Mouse (Mus musculus): ENCODE measurements around the gene Ank3.

Gene Ank3

DNA sequence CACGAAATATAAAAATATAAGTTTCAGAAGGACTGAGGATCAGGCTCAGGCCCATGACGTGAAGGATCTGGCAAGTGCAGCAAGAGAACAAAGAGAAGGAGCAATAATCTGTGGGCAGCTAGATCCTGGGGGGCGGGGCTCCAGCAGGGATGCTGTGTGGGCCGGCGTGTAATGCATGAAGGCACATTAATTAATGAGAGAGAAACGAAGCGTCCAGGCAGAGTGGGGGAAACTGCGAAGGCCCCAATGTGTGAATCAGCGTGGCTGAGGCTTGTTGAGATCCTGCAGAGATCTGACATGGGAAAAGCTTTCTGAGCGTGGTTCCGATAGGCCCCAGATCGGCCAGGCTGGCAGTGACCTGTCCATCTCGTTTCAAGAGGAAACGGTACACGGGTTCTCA lies 279.7 kb downstream of the Ank3 start:
- peak; percentile 61 to 72 for DNase-seq

GRCm38 (mm10) chr10:69686336-69686735 lies 287.8 kb downstream of the Ank3 start:
- no peak for DNase-seq

DNA sequence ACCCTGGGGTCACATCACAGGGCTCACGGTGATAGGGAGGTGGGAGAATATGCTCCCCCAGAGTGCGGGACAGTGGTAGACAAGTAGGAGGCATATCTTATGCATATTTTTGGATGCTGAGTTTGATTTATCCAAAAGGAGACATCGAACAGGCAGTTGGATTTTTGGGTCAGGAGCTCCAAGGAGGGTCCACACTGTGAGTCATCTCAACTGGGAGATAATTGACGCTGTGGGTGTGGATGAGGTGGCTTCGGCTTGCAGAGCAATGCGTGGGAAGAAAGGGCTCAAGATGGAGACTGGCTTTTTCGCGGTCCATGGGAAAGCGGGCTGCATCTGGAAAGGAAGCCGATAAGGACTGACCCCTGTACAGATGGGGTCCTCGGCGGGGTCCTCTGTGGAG lies 290.5 kb downstream of the Ank3 start:
- DNase-seq, result no peak

DNA sequence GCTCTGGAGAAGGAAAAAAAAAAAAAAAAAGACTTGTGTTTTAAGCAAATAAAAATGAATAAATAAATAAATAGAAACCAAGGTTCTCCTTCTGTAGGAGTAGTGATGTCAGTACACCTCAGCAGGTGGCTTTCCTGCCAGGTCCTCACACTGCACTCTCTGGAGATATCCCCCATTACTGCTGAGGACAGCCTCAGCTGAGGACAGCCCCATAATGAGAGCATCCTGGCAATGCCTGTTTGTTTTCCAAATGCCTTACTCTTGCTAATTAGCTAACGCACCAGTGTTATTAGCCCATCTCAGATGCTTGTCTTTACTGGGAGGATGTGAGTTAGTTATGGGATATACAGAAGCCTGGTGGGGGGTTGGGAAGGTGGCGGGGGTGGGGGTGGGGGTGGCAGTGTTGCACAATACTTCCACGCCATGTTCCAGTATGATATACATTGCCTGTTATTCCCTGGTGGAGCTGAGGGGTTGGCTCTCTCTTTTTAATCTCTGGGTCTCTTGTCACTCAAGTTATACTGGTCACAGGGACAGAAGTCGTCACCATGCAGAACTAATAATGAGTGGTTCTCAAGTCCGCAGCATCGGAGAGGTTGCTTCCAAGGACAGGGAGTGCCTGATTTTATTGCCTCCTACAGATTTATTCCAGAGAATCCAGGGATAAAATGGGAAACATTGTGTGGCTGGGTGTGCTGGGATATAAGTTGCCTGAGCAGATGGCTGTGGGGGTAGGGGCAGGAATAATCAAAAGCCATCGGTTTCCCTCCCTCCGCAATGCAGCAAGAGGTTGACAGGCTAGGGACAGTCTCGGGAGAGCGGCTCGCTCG lies 291.8 kb downstream of the Ank3 start:
- DNase-seq, result peak; percentile 59 to 67

DNA sequence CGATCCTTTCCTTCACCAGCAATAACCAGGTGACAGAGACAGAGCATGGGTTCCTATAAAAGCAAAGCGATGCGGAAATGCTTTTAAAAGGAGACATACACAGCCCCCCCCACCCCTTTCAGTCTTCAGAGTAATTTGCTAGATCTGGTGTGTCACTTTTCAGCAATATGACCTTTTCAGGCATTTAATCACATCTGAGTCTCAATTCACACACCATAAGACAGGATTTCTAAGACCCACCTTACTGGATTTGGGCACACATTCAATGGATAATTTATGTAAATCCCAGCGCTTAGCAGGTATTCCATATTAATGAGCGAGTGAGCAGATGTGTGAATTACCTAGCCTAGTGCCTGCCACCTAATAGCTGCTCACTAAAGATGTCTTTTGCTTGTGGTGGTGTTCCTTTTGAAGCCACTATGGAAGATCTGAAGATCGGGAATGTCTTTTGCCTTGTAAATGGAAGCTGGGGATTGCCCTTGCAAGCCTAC lies 292.4 kb downstream of the Ank3 start:
- no peak for DNase-seq

GRCm38 (mm10) chr10:69696019-69696418 lies 297.4 kb downstream of the Ank3 start:
- DNase-seq, result peak; percentile 88 to 92

- peak in 1 of 2 experiments; percentile 61 for DNase-seq
Observed at GRCm38 (mm10) chr10:69698699-69699098, 300.1 kb downstream of the Ank3 start.

DNA sequence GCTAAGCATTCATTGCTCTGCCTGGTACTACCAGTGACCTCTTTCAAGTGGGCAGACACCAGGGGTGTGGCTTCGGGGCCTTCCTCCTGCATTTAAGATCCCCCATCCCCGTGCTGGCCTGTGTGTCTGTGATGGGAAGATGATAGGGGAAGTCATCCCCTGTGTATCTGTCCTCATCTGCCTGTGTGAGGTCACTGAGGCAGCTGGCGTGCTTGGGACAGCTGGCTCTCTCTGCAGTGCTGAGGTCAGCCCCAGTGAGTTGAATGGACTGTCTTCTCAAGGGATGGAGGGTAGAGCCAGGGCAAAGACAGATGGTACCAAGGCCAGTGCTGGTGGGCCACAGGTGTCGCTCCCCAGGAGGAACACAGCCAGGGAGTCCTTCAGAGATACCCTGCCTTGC lies 302.7 kb downstream of the Ank3 start:
- DNase-seq, result peak; percentile 46 to 47

- DNase-seq, result peak; percentile 73 to 78
Observed at GRCm38 (mm10) chr10:69705806-69706768, 307.5 kb downstream of the Ank3 start.

DNA sequence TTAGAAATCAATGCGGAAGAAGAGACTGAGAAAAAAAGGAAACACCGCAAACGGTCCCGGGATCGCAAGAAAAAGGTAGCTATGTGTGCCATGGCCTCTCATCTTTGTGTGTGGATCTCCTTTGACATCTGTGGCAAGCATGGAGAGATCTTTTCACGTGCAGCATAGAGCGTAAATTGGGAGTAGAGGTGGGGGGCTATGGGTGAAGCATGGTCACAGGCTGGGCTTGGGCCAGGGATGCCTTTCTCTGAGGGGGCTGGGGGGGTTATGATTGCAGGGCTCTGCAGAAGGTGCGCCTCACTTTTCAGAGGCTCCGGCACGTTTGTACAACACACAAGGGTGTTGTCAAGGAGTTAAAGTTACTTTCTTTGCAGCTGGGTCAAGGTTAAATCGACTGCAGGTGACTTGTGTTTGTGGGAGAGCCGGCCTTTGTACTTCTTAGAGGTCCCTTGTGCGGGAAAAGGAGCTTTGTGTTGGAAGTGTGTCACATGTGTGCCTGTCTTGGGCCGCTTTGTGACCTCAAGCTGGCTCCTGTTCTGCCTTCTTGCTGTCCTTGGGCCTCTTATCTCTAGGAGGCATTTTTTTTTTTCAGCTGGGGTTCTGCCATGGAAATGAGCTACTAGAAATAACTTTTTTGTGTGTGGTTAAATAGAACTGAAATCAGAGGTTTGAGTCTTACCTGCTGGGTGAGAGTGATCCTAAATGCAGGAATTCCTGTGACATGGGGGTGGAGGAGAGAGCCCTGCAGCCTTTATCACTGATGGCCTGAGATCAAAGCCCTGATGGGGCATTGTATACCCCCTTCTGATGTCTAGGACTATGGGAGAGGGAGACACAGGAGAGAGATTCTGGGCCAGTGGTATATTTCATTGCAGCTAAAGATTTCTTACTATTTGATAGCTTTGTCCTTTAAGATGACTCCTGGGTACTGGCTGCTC lies 308.5 kb downstream of the Ank3 start:
- DNase-seq, result peak; percentile 62 to 65

DNA sequence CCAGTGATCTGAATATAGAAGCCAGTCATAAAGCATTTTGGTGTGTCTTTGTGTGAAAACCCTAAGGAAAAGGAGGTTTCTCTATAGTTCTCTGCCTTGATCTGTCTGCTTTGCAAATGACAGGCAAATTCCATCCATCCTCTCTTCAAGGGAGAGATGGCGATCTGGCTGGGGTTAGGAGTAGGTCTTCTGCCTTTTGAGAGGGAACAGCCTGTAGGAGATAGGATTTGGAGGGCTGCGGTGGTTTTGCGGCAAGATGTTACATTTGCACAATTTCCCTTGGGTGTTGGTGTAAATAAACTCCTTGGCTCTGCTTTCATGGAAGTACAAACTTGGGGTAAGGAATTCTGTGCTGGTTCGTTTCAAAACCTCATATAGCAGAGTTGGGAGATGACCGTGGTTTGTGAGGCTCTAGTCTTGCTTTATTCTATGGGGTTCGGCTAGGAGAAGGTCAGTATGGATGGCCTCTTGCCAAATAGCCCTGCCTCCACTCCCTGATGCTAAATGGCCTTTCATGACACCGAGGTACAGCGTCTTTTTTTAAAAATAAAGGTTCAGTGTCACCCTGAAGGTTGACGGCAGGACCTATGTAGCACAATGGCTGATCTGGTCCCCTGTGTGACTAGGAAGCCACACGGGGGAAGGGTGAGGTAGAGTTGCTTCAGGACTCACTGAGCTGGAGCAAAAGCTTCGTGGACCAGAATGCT lies 309.4 kb downstream of the Ank3 start:
- DNase-seq, result peak; percentile 61 to 75

- peak; percentile 92 to 95 for DNase-seq
Observed at GRCm38 (mm10) chr10:69709631-69710030, 311.1 kb downstream of the Ank3 start.

GRCm38 (mm10) chr10:69710802-69711201 lies 312.2 kb downstream of the Ank3 start:
- peak; percentile 71 to 81 for DNase-seq

DNA sequence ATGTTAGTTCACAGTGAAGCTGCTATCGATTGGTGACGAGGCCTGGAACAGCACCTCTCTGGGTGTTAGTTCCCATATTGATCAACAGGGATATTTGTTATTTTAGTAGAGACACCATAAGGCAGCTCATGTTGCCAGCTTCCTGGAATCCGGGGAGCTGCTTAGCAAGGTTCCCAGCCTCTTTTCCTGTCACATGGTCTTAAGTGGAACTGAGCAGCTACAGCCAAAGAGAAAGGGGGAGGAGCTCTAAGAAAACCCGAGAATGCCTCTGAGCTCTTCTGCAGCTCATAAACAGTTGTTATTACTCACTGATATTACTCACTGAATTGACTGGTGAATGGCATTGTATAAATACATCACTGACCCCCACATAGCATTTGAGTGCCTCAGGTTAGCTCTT lies 318.3 kb downstream of the Ank3 start:
- DNase-seq, result no peak

DNA sequence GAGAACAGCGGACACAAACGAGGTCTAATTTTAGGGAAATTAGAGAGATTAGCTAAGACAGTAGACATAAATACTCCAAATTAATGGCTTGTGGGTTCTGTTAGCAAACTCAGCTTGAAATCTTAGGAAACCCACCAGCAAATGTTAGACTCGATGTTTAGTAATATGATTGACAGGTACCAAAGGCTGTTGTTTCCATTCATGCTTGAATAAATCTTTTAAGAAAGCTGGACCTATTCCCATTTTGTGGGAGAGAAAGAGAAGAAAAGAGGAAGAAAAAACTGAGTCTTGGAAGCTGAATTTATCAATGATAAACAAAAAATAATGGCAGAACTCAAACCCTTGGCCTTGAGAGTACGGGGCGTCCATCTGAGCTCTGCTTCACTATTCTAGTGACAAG lies 320.8 kb downstream of the Ank3 start:
- DNase-seq, result no peak

DNA sequence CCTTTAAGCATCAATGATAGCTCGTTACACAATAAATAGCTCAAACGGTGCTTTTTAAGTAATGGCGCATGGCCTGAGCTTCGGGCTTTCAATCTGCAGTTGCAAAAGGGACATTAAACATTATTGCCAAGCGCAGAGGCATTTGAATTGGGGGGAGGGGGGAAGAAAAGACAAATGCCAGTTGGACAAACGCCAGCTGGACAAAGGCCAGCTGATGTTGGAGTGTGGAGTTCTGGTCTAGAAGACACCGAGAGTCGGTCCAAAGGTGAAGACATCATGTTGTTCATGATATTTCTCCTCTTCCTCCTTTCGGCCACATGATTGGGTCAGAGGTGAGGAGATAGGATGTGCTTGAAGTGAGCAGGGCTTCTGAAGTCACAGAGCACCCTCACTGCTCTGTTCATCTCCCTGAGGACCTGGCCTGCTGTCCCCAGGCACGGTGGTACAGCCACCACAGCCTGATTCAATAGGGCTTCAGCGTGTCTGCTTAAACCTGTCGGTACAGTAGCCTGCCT lies 321.4 kb downstream of the Ank3 start:
- peak; percentile 76 to 87 for DNase-seq

DNA sequence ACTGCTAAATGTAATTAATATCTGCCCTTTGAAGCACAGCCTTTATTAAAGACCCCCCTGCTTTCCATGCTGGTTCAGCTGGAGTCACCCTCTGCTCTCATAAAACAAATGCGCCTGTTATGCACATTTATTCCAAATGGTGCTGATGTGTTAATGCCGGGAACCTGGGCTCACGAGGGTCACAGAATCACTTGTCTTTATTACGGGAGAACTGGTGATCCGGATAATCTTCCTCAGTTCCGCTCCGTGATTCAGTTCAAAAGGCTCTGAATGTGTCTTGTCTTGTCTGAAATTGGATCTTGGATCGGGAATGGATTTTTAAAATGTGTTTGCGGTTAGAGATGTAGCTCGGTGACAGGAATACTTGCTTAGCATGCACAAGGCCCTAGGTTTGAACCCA lies 321.9 kb downstream of the Ank3 start:
- DNase-seq, result no peak

GRCm38 (mm10) chr10:69720899-69721490 lies 322.4 kb downstream of the Ank3 start:
- DNase-seq, result peak; percentile 56 to 64

DNA sequence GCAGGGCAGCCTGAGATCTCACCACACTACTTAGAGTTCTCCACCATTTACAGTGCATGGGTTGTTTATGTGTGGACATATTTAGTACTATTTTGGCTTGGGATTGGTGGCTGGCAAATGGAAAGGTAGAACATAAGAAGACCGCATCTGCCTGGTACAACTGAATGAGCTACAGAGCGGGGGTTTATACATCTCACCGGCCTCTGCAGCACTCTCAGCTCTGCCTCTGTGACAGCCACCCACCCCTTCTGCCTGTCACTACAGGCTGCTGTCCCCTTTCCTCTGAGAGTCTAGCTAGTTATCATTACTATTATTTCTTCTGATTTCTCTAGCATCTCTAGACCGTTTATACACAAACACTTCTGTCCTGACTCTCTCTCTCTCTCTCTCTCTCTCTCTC lies 325.6 kb downstream of the Ank3 start:
- no peak for DNase-seq

DNA sequence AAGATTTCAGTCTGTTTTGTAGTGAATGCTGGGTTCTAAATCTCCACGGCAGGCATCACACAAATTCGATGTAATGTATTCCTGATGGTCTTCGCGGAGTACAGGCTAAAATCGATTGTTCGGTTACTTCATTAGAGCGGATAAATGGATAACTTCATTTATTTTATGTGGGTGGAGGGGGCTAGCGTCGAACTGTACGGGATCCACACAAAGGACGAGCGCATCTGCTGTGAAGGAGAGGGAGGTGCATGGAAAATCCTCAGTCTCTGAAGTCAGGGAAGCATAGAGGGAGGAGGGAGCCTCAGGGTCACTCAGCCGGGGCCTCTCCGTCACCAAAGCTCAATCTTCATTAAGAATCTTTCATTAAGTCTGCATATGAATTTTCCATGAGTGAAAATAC lies 326.5 kb downstream of the Ank3 start:
- no peak for DNase-seq

DNA sequence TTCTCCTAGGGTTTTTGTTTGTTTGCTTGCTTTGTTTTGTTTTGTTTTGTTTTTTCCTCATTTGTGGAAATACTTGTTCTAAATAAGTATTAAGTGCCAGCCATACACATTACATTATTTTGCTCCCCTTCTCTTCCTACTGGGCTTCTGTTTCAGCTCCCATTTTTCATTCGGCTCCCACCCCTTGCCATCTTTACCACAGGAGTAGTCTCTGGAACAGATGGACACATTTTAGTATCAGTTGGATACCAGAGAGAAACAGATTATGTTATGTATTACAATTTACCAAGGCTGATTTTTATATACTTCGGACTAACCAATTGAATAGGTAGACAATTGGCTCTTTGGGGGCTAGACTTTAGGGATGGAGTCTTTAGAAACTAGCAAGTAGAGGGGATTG lies 327.7 kb downstream of the Ank3 start:
- no peak for DNase-seq
